Mouse (Mus musculus) lung, adult 10 weeks (tissue): ENCODE measurements around the gene D430019H16Rik. TPM values are rescaled to one million over a fixed set of nuclear protein-coding genes. Genes with fewer than 3 reads are reported as not detected.

Experiments
- polyA plus RNA-seq: library from polyadenylated mRNA; stranded (reverse); fragments of 350-450 nt; fragmentation: Illumina TruSeq; extraction: RNeasy Lipid Tissue Mini Kit (QIAGEN cat#74804); gene quantifications from one replicate; pipeline ENCODE4 v1.2.3, GENCODE M21; 2014; ENCODE audit warnings: low read depth, low replicate concordance; ENCODE audit not compliant: insufficient read depth

D430019H16Rik gene
- 2.5 TPM for polyA plus RNA-seq

DNA sequence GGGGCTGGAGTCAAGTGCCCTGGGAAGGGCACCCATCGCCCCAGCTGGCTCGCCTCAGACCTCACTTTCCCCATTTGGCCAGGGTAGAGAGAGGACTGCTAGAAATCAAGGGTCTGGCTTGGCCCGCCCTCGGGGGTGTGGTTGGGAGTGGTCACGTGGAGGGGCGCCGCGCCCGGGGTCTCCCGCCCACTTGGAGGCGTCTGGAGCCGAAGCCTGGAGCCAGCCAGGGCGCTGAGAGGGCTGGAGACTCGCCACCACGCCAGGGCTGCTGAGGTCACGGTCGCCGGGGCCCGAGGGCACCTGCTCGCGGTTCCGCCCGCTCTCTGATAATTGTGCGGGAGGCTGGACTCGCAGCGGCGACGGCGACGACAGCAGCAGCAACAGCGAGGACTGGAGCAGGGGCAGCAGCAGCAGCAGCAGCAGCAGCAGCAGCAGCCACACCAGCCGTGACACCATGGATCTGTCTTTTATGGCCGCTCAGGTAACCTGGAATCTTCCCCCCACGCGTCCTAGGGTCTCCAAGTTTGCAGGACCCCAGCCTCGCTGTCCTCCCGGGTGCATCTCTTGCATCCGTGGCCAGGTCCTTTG is at the start of gene D430019H16Rik:
Gene D430019H16Rik, plus strand, starts transcription at position 187 of the 588 bp plus-strand sequence.

Other genes with a start within 250 kb of the D430019H16Rik start
- gene Tcl1, start 231.1 kb upstream of the D430019H16Rik start, polyA plus RNA-seq: not detected
- gene Tunar, start 120.0 kb upstream of the D430019H16Rik start, polyA plus RNA-seq: not detected
- 2.7 TPM for gene Bdkrb2, start 109.4 kb downstream of the D430019H16Rik start, polyA plus RNA-seq
- gene Bdkrb1, start 149.2 kb downstream of the D430019H16Rik start, polyA plus RNA-seq: 2.4 TPM
- gene Gskip, start 231.0 kb downstream of the D430019H16Rik start, polyA plus RNA-seq: 14.2 TPM
- gene Atg2b, start 231.4 kb downstream of the D430019H16Rik start, polyA plus RNA-seq: 11.1 TPM